Mouse (Mus musculus) kidney, adult 2 months (tissue): ENCODE data around the gene Dgkg.

Experiments
- CTCF ChIP-seq: fragments of 200-500 bp; conservative IDR thresholded peaks from 2 replicates; pipeline ENCODE4 v1.5.1; 2011; ENCODE audit warnings: low read depth, mild to moderate bottlenecking, control low read depth, low read length, moderate library complexity, mixed read lengths; ENCODE audit not compliant: insufficient read depth, insufficient read length
- POLR2A ChIP-seq: fragments of 200-500 bp; IDR thresholded peaks from one replicate; pipeline ENCODE4 v1.6.1; 2011; ENCODE audit warnings: low read depth, low read length, control low read depth

- no peak for TF ChIP-seq POLR2A
- TF ChIP-seq CTCF, result no peak
These were observed 223.1 kb downstream of the Dgkg start for GRCm38 (mm10) chr16:22433944-22434343.
